Mouse (Mus musculus): Measurements from ENCODE around the gene Zmynd12. TPM values are rescaled to one million over a fixed set of nuclear protein-coding genes. Genes with fewer than 3 reads are reported as not detected.
A peak's percentile ranks its signal among the peaks of the same experiment; 100 is the strongest.

Zmynd12 gene
- total and polyA plus RNA-seq, 3 experiments: 0.25 to 0.75 (median 0.53) TPM

DNA sequence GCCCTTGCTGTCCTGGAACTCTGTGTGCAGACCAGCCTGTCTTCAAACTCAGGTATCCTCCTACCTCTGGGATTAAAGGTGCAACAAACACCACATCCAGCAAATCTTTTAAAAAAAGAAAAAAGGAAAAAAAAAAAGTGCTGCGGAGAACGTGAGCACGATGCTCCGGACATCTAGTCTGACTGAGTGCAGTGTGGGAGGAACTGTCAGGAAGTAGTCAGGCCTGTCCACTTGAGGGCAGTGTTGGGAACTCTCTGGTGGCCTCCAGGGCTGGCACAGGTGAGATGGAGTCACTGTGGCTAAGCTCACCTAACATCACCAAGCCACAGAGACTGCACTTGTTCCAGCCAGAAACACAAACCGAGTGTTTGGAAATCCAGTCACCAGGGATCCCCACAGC lies 8.1 kb downstream of the Zmynd12 start (continued):
- peak; percentile 70 for TF ChIP-seq RAD21 (IDR thresholded peaks at IDR 0.05; ENCODE audit: low read depth, low read length)
- TF ChIP-seq JUN (IDR thresholded peaks at IDR 0.05; ENCODE audit: insufficient read depth, low read depth, low read length): no peak
- TF ChIP-seq ETS1 (conservative IDR thresholded peaks at IDR 0.05; ENCODE audit: low read depth, low read length): no peak
- TF ChIP-seq POLR2A (IDR thresholded peaks at IDR 0.05; ENCODE audit: low read depth, low read length): no peak
- TF ChIP-seq BHLHE40 (IDR thresholded peaks at IDR 0.05; ENCODE audit: low read depth, low read length): peak; percentile 83
- no peak for TF ChIP-seq USF2 (conservative IDR thresholded peaks at IDR 0.05; ENCODE audit: low read depth, low read length)
- TF ChIP-seq MEF2A (IDR thresholded peaks at IDR 0.05; ENCODE audit: borderline replicate concordance, low read depth, low read length): no peak
- peak; percentile 42 to 88; a peak in 3 of 4 replicates for TF ChIP-seq CTCF (conservative IDR thresholded peaks at IDR 0.05 in 1 of 2, IDR thresholded peaks at IDR 0.05 in 1 of 2; ENCODE audit: low read depth in 2 of 2, low read length in 2 of 2)
- TF ChIP-seq SMC3 (IDR thresholded peaks at IDR 0.05; ENCODE audit: low read depth, low read length): peak; percentile 92
- TF ChIP-seq ZC3H11A (IDR thresholded peaks at IDR 0.05; ENCODE audit: low read depth, low read length): no peak
- no peak for TF ChIP-seq USF1 (IDR thresholded peaks at IDR 0.05; ENCODE audit: low read depth, low read length)
- TF ChIP-seq CHD2 (IDR thresholded peaks at IDR 0.05; ENCODE audit: low read length): no peak
- 0 out of 2 replicates have a peak, but pooled peaks have one; percentile 20 for TF ChIP-seq JUND (conservative IDR thresholded peaks at IDR 0.05; ENCODE audit: low read depth, low read length)
- no peak for TF ChIP-seq ZMIZ1 (IDR thresholded peaks at IDR 0.05; ENCODE audit: low read depth, low read length)
- no peak for TF ChIP-seq GABPA (IDR thresholded peaks at IDR 0.05; ENCODE audit: insufficient replicate concordance, low read depth, low read length)
- no peak for TF ChIP-seq PAX5 (IDR thresholded peaks at IDR 0.05; ENCODE audit: low read length)
- no peak for TF ChIP-seq SIN3A (IDR thresholded peaks at IDR 0.05; ENCODE audit: low read length)
- no peak for TF ChIP-seq MXI1 (IDR thresholded peaks at IDR 0.05; ENCODE audit: low read depth, low read length)

DNA sequence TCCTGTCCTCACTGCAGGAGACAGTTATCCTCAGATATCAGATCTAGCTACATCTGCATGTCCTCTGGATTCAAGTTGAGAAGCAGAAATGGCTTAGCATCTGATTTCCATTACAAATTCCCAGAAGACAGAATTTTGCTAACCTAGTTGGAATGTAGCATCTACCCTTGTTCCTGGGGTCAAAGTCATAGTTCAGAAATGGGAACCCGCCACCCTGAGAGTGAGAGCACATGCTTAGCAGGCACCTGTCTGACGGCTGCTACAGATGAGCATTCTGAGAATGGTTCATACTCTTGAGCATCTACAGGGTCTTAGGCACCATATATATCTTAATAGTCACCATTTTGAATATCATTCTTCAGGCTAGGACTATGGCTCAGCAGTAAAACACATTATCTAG lies 15.3 kb downstream of the Zmynd12 start:
- Histone ChIP-seq H3K9me3 (replicated peaks; ENCODE audit: low read length) (peaks cover 25% of the 10 kb centered on the region), H3K9ac (ENCODE audit: insufficient read depth, low read depth) (no peak overlapping the region), H3K79me2 (replicated peaks; ENCODE audit: control insufficient read depth, extremely low read depth, insufficient read depth, poor library complexity, severe bottlenecking) (no peaks in the 10 kb centered on the region), H3K4me2 (ENCODE audit: insufficient read depth, low read depth, poor library complexity, severe bottlenecking) (no peak overlapping the region), H3K27me3 (replicated peaks) (no peaks in the 10 kb centered on the region), H3K36me3 (replicated peaks in 1 of 2; ENCODE audit: control insufficient read depth in 1 of 2, insufficient read depth in 1 of 2, low read length in 1 of 2) (peaks cover 3 to 20% of the 10 kb centered on the region in 2 experiments), H3K4me1 (ENCODE audit: control insufficient read depth in 1 of 2, insufficient read depth in 2 of 2) (peaks cover 6 to 18% of the 10 kb centered on the region in 2 experiments), H3K4me3 (replicated peaks in 1 of 3; ENCODE audit: low read depth in 2 of 3, low read length in 2 of 3, poor library complexity in 1 of 3) (no peak overlapping the region), H3K27ac (ENCODE audit: insufficient read depth, low read depth) (no peak overlapping the region)
- DNase-seq (ENCODE audit: extremely low read depth): no peak
- dilution Hi-C loops (cut with MboI; ENCODE audit: extremely low pct_ligation_motif_present, extremely low pct_unique_long_range_greater_than_20kb, low sequenced_read_pairs) (no loop called here), in situ Hi-C loops (cut with MboI; ENCODE audit: low pct_ligation_motif_present, low pct_unique_long_range_greater_than_20kb, low sequenced_read_pairs) (loop anchor here (10.0 kb wide), 1 partner anchor 97 kb away; the partner anchor contains the start of genes Foxj3 and Frg2f1)
- TF ChIP-seq POLR2AphosphoS2 (IDR thresholded peaks at IDR 0.05; ENCODE audit: low read depth, low read length) (no peak), RCOR1 (conservative IDR thresholded peaks at IDR 0.05; ENCODE audit: low read depth, low read length) (no peak), HCFC1 (IDR thresholded peaks at IDR 0.05; ENCODE audit: low read depth, low read length) (no peak), PAX5 (IDR thresholded peaks at IDR 0.05; ENCODE audit: low read length) (no peak), ZC3H11A (IDR thresholded peaks at IDR 0.05; ENCODE audit: low read depth, low read length) (no peak), BHLHE40 (IDR thresholded peaks at IDR 0.05; ENCODE audit: low read depth, low read length) (no peak), ZKSCAN1 (IDR thresholded peaks at IDR 0.05; ENCODE audit: borderline replicate concordance, low read depth, low read length) (no peak), GABPA (IDR thresholded peaks at IDR 0.05; ENCODE audit: insufficient replicate concordance, low read depth, low read length) (no peak), SIN3A (IDR thresholded peaks at IDR 0.05; ENCODE audit: low read length) (no peak), EP300 (IDR thresholded peaks at IDR 0.05; ENCODE audit: low read length) (no peak), CHD1 (IDR thresholded peaks at IDR 0.05; ENCODE audit: low read depth, low read length) (no peak)

All from CH12.LX (cell line).